In genomic region chr2:47785848-47786247, GRCm38 (mm10) we compare ENCODE assay signal across 8 mouse cellular contexts.
A peak's percentile ranks its signal among the peaks of the same experiment; 100 is the strongest.
DNase-seq lines count a peak whose midpoint lies in the region; ATAC-seq and TF ChIP-seq lines count a peak whose summit lies in the region.

No protein-coding gene starts in this region.

- no peaks in the 10 kb centered on the region for H3K36me3 ChIP-seq in heart, embryonic 11.5 days (ENCODE audit: control insufficient read depth, insufficient read depth, low read length)
- no peaks in the 10 kb centered on the region for H3K36me3 ChIP-seq in CH12.LX (replicated peaks in 1 of 2; ENCODE audit: control insufficient read depth in 1 of 2, insufficient read depth in 1 of 2, low read length in 1 of 2)

- no peak overlapping the region for H3K27ac ChIP-seq in heart, embryonic 11.5 days (ENCODE audit: low read depth, low read length)
- H3K27ac ChIP-seq in CH12.LX (ENCODE audit: insufficient read depth, low read depth), result no peak overlapping the region

- H3K27me3 ChIP-seq in heart, embryonic 11.5 days (ENCODE audit: control insufficient read depth, insufficient read depth, low read length), result no peaks in the 10 kb centered on the region
- H3K27me3 ChIP-seq in CH12.LX (replicated peaks), result no peaks in the 10 kb centered on the region

- H3K9ac ChIP-seq in heart, embryonic 11.5 days (ENCODE audit: low read depth, low read length), result no peak overlapping the region
- no peak overlapping the region for H3K9ac ChIP-seq in CH12.LX (ENCODE audit: insufficient read depth, low read depth)

- peak; percentile 55 for TF ChIP-seq RAD21 in CH12.LX (IDR thresholded peaks at IDR 0.05; ENCODE audit: low read depth, low read length)

- no peaks in the 10 kb centered on the region for H3K79me2 ChIP-seq in CH12.LX (replicated peaks; ENCODE audit: control insufficient read depth, extremely low read depth, insufficient read depth, poor library complexity, severe bottlenecking)

- in situ Hi-C loops in CH12.LX (cut with MboI; ENCODE audit: low pct_ligation_motif_present, low pct_unique_long_range_greater_than_20kb, low sequenced_read_pairs), result no loop called here

- peak; percentile 19 for DNase-seq in heart, adult 8-10 months (ENCODE audit: low spot score)
- peak; percentile 43 for DNase-seq in CH12.LX (ENCODE audit: extremely low read depth)
- DNase-seq in cerebellum, adult 8-10 months, result peak; percentile 16
- DNase-seq in gastrocnemius, adult 8-10 months (ENCODE audit: low spot score in 2 of 2), result peak; percentile 29 to 30
- peak; percentile 72 for DNase-seq in layer of hippocampus, adult 11-12 months (ENCODE audit: low spot score)
- peak; percentile 76 for DNase-seq in lung, postnatal 14 days
- DNase-seq in testis, postnatal 14 days (ENCODE audit: low spot score), result peak; percentile 6

- ATAC-seq in heart, embryonic 11.5 days (replicated peaks; ENCODE audit: insufficient number of reproducible peaks, low FRiP score, low TSS enrichment), result no peak

- TF ChIP-seq EP300 in CH12.LX (IDR thresholded peaks at IDR 0.05; ENCODE audit: low read length), result no peak

- peak; percentile 35 to 57; a peak in 2 of 4 replicates for TF ChIP-seq CTCF in CH12.LX (conservative IDR thresholded peaks at IDR 0.05 in 1 of 2, IDR thresholded peaks at IDR 0.05 in 1 of 2; ENCODE audit: low read depth in 2 of 2, low read length in 2 of 2)

- H3K4me2 ChIP-seq in heart, embryonic 11.5 days, result no peak overlapping the region
- no peak overlapping the region for H3K4me2 ChIP-seq in CH12.LX (ENCODE audit: insufficient read depth, low read depth, poor library complexity, severe bottlenecking)

- WGBS in heart, embryonic 11.5 days (ENCODE audit: insufficient replicate concordance), result 6% methylated on average over 3 of the region's 3 CpGs

- dilution Hi-C loops in CH12.LX (cut with MboI; ENCODE audit: extremely low pct_ligation_motif_present, extremely low pct_unique_long_range_greater_than_20kb, low sequenced_read_pairs), result no loop called here

- no peaks in the 10 kb centered on the region for H3K9me3 ChIP-seq in heart, embryonic 11.5 days (replicated peaks; ENCODE audit: control insufficient read depth, low read length)
- H3K9me3 ChIP-seq in CH12.LX (replicated peaks; ENCODE audit: low read length), result no peaks in the 10 kb centered on the region

- no peaks in the 10 kb centered on the region for H3K4me1 ChIP-seq in heart, embryonic 11.5 days (ENCODE audit: control insufficient read depth, insufficient read depth, low read length)
- H3K4me1 ChIP-seq in CH12.LX (ENCODE audit: control insufficient read depth in 1 of 2, insufficient read depth in 2 of 2), result no peaks in the 10 kb centered on the region

- H3K4me3 ChIP-seq in heart, embryonic 11.5 days (ENCODE audit: low read depth, low read length), result no peak overlapping the region
- no peak overlapping the region for H3K4me3 ChIP-seq in CH12.LX (replicated peaks in 1 of 3; ENCODE audit: low read depth in 2 of 3, low read length in 2 of 3, poor library complexity in 1 of 3)

- TF ChIP-seq POLR2A in CH12.LX (IDR thresholded peaks at IDR 0.05; ENCODE audit: low read depth, low read length), result no peak

TF ChIP-seq in CH12.LX, 34 proteins besides CTCF, POLR2A, EP300 and RAD21:
- TF ChIP-seq USF1 (IDR thresholded peaks at IDR 0.05; ENCODE audit: low read depth, low read length), result no peak
- TF ChIP-seq SMC3 (IDR thresholded peaks at IDR 0.05; ENCODE audit: low read depth, low read length), result peak; percentile 35; the same call in 1 of the 2 replicates
- no peak for TF ChIP-seq JUND (conservative IDR thresholded peaks at IDR 0.05; ENCODE audit: low read depth, low read length)

Comparison
In these comparisons a context has a peak if more than half of its experiments do, and no peak if none do; other contexts are left out.
1. DNase-seq: peak in every context shown above with its lines; median percentile 76 in lung, postnatal 14 days; 72 in layer of hippocampus, adult 11-12 months; 43 in CH12.LX; 30 in gastrocnemius, adult 8-10 months; 19 in heart, adult 8-10 months; 16 in cerebellum, adult 8-10 months; 6 in testis, postnatal 14 days.